Mouse (Mus musculus) heart, postnatal 0 days (tissue): ENCODE data around the gene Tfrc. TPM values are rescaled to one million over a fixed set of nuclear protein-coding genes. Genes with fewer than 3 reads are reported as not detected.

Source experiments
- ATAC-seq: fragments of 200-750 bp; cut with Nextera tagmentation; 2 replicates; pipeline ENCODE4 v1.8.0; 2017; ENCODE audit warnings: low read depth, moderate number of reproducible peaks, moderate library complexity; ENCODE audit not compliant: insufficient read depth
- DNase-seq: peaks from one replicate; pipeline ENCODE4 v3.0.0-alpha.2; 2016; ENCODE audit warnings: low spot score
- H3K27ac ChIP-seq: fragments of 300-500 bp; sonication (generic); 2 replicates; pipeline ENCODE4 v1.5.1; 2014; ENCODE audit warnings: low read depth, mild to moderate bottlenecking
- H3K27me3 ChIP-seq: fragments of 300-500 bp; sonication (generic); 2 replicates; pipeline ENCODE4 v1.6.1; 2014; ENCODE audit warnings: low read length, mixed read lengths; ENCODE audit not compliant: control insufficient read depth, insufficient read depth
- H3K36me3 ChIP-seq: fragments of 300-500 bp; sonication (generic); replicated peaks from 2 replicates; pipeline ENCODE4 v1.6.1; 2014; ENCODE audit warnings: low read length, mixed read lengths; ENCODE audit not compliant: control insufficient read depth, insufficient read depth
- H3K4me1 ChIP-seq: fragments of 300-500 bp; sonication (generic); 2 replicates; pipeline ENCODE4 v1.6.1; 2014; ENCODE audit warnings: antibody characterized with exemption; ENCODE audit not compliant: control insufficient read depth, insufficient read depth
- H3K4me2 ChIP-seq: fragments of 300-500 bp; sonication (generic); 2 replicates; pipeline ENCODE4 v1.6.1; 2014; ENCODE audit warnings: low read depth, mild to moderate bottlenecking, low read length, moderate library complexity
- H3K4me3 ChIP-seq: fragments of 300-500 bp; sonication (generic); 2 replicates; pipeline ENCODE4 v1.5.1; 2014; ENCODE audit warnings: low read depth, low read length
- H3K9ac ChIP-seq: fragments of 300-500 bp; sonication (generic); replicated peaks from 2 replicates; pipeline ENCODE4 v1.6.1; 2014; ENCODE audit warnings: low read depth, low read length, mixed read lengths
- H3K9me3 ChIP-seq: fragments of 300-500 bp; sonication (generic); replicated peaks from 2 replicates; pipeline ENCODE4 v1.6.1; 2016; ENCODE audit warnings: low read length; ENCODE audit not compliant: control insufficient read depth
- CTCF ChIP-seq: IDR thresholded peaks from 2 replicates; pipeline ENCODE4 v1.5.1; 2016; ENCODE audit warnings: antibody characterized with exemption, control low read depth, low read depth
- EP300 ChIP-seq: IDR thresholded peaks from 2 replicates; pipeline ENCODE4 v1.6.1; 2016; ENCODE audit warnings: antibody characterized with exemption, low read depth
- WGBS: fragments of 180-500 bp; shearing (Covaris S2); extraction: QIAGEN DNeasy Blood & Tissue Kit; methylation state at CpG from one replicate; pipeline ENCODE4 v1.1.7; 2014; 5-methylcytosine and 5-hydroxymethylcytosine counted together
- polyA plus RNA-seq: library from polyadenylated mRNA; unstranded; fragments of >200 nt; fragmentation: Nextera tagmentation; extraction: Ambion mirVana; gene quantifications from 2 replicates; pipeline ENCODE4 v1.2.1, GENCODE M21; 2015
- total RNA-seq: library from RNA; depleted of rRNA; stranded (reverse); fragments of >200 nt; gene quantifications from 2 replicates; pipeline ENCODE4 v1.2.3, GENCODE M21; 2014; ENCODE audit warnings: low replicate concordance

Tfrc gene
- total and polyA plus RNA-seq, 2 experiments from 2014 or later: 57.1 to 71.7 TPM

- WGBS: 79% methylated on average over 17 of the region's 17 CpGs
- DNase-seq (no peak), ATAC-seq (no peak)
- Histone ChIP-seq H3K27ac (no peak overlapping the region), H3K9ac (no peak overlapping the region), H3K4me2 (no peak overlapping the region), H3K9me3 (no peaks in the 10 kb centered on the region), H3K4me3 (no peak overlapping the region), H3K36me3 (peaks cover 30% of the 10 kb centered on the region), H3K4me1 (peaks cover 3% of the 10 kb centered on the region), H3K27me3 (no peaks in the 10 kb centered on the region)
- no peak for TF ChIP-seq EP300
- TF ChIP-seq CTCF: no peak
These were observed 65.5 kb downstream of the Tfrc start for GRCm38 (mm10) chr16:32674121-32674740.

- Histone ChIP-seq H3K9me3 (no peaks in the 10 kb centered on the region), H3K4me1 (peaks cover 3% of the 10 kb centered on the region), H3K4me3 (no peak overlapping the region), H3K27ac (no peak overlapping the region), H3K4me2 (no peak overlapping the region), H3K36me3 (peaks cover 41% of the 10 kb centered on the region), H3K9ac (no peak overlapping the region), H3K27me3 (no peaks in the 10 kb centered on the region)
- WGBS: 75% methylated on average over 10 of the region's 10 CpGs
- DNase-seq (no peak), ATAC-seq (no peak)
- TF ChIP-seq EP300 (no peak), CTCF (no peak)
These were observed 68.5 kb downstream of the Tfrc start for GRCm38 (mm10) chr16:32677040-32677700.

- Histone ChIP-seq H3K4me3 (no peak overlapping the region), H3K36me3 (peaks cover 41% of the 10 kb centered on the region), H3K4me1 (peaks cover under 1% of the 10 kb centered on the region), H3K27me3 (no peaks in the 10 kb centered on the region), H3K9ac (no peak overlapping the region), H3K4me2 (no peak overlapping the region), H3K27ac (no peak overlapping the region), H3K9me3 (no peaks in the 10 kb centered on the region)
- TF ChIP-seq CTCF: no peak
- no peak for TF ChIP-seq EP300
- DNase-seq: no peak
- no peak for ATAC-seq
- WGBS: 80% methylated on average over 12 of the region's 14 CpGs
These were observed 69.2 kb downstream of the Tfrc start for GRCm38 (mm10) chr16:32677903-32678302.

- TF ChIP-seq CTCF (no peak), EP300 (no peak)
- Histone ChIP-seq H3K27ac (no peak overlapping the region), H3K4me2 (no peak overlapping the region), H3K36me3 (peaks cover 41% of the 10 kb centered on the region), H3K4me1 (no peaks in the 10 kb centered on the region), H3K4me3 (no peak overlapping the region), H3K9me3 (no peaks in the 10 kb centered on the region), H3K27me3 (no peaks in the 10 kb centered on the region), H3K9ac (no peak overlapping the region)
- 79% methylated on average over 14 of the region's 14 CpGs for WGBS
- DNase-seq (no peak), ATAC-seq (no peak)
These were observed 70.1 kb downstream of the Tfrc start for GRCm38 (mm10) chr16:32678812-32679211.

- no peaks in the 10 kb centered on the region for H3K27me3 ChIP-seq
- H3K4me1 ChIP-seq: no peaks in the 10 kb centered on the region
- no peak for DNase-seq
- no peak overlapping the region for H3K9ac ChIP-seq
- TF ChIP-seq EP300 (no peak), CTCF (no peak)
- H3K4me3 ChIP-seq: no peak overlapping the region
- no peak overlapping the region for H3K4me2 ChIP-seq
- WGBS: 88% methylated on average over 16 of the region's 16 CpGs
- peaks cover 39% of the 10 kb centered on the region for H3K36me3 ChIP-seq
- no peak overlapping the region for H3K27ac ChIP-seq
- ATAC-seq: no peak
- H3K9me3 ChIP-seq: no peaks in the 10 kb centered on the region
These were observed 71.3 kb downstream of the Tfrc start for GRCm38 (mm10) chr16:32679976-32680375.
